Mouse (Mus musculus) neural tube, embryonic 15.5 days (tissue): Measurements from ENCODE around the gene Cxcl12. TPM values are rescaled to one million over a fixed set of nuclear protein-coding genes. Genes with fewer than 3 reads are reported as not detected.

Experiments used
- ATAC-seq: fragments of 200-750 bp; cut with Nextera tagmentation; 2 replicates; pipeline ENCODE4 v1.8.0; 2017; ENCODE audit warnings: mild to moderate bottlenecking, moderate TSS enrichment, moderate library complexity; ENCODE audit not compliant: low FRiP score
- H3K27ac ChIP-seq: fragments of 300-500 bp; sonication (generic); replicated peaks from 2 replicates; pipeline ENCODE4 v1.5.1; 2015; ENCODE audit warnings: mild to moderate bottlenecking, inconsistent platforms
- H3K27me3 ChIP-seq: fragments of 300-500 bp; sonication (generic); replicated peaks from 2 replicates; pipeline ENCODE4 v1.6.1; 2015; ENCODE audit warnings: inconsistent platforms
- H3K36me3 ChIP-seq: fragments of 300-500 bp; sonication (generic); 2 replicates; pipeline ENCODE4 v1.6.1; 2015; ENCODE audit warnings: inconsistent platforms
- H3K4me1 ChIP-seq: fragments of 300-500 bp; sonication (generic); 2 replicates; pipeline ENCODE4 v1.6.1; 2015; ENCODE audit warnings: inconsistent platforms
- H3K4me2 ChIP-seq: fragments of 300-500 bp; sonication (generic); 2 replicates; pipeline ENCODE4 v1.6.1; 2015; ENCODE audit warnings: inconsistent platforms, mild to moderate bottlenecking, moderate library complexity
- H3K4me3 ChIP-seq: fragments of 300-500 bp; sonication (generic); replicated peaks from 2 replicates; pipeline ENCODE4 v1.5.1; 2015; ENCODE audit warnings: mild to moderate bottlenecking, inconsistent platforms
- H3K9ac ChIP-seq: fragments of 300-500 bp; sonication (generic); replicated peaks from 2 replicates; pipeline ENCODE4 v1.6.1; 2015; ENCODE audit warnings: mild to moderate bottlenecking, inconsistent platforms
- H3K9me3 ChIP-seq: fragments of 300-500 bp; sonication (generic); replicated peaks from 2 replicates; pipeline ENCODE4 v1.6.1; 2016; ENCODE audit warnings: inconsistent platforms
- WGBS: fragments of 180-500 bp; shearing (Covaris S2); methylation state at CpG from one replicate; pipeline ENCODE4 v1.1.7; 2015; ENCODE audit warnings: mixed read lengths; 5-methylcytosine and 5-hydroxymethylcytosine counted together
- polyA plus RNA-seq: library from polyadenylated mRNA; unstranded; fragments of >200 nt; fragmentation: Nextera tagmentation; extraction: Ambion mirVana; gene quantifications from 2 replicates; pipeline ENCODE4 v1.2.1, GENCODE M21; 2015

The Cxcl12 gene
- polyA plus RNA-seq, result 38.5 and 90.4 TPM in 2 replicates

DNA sequence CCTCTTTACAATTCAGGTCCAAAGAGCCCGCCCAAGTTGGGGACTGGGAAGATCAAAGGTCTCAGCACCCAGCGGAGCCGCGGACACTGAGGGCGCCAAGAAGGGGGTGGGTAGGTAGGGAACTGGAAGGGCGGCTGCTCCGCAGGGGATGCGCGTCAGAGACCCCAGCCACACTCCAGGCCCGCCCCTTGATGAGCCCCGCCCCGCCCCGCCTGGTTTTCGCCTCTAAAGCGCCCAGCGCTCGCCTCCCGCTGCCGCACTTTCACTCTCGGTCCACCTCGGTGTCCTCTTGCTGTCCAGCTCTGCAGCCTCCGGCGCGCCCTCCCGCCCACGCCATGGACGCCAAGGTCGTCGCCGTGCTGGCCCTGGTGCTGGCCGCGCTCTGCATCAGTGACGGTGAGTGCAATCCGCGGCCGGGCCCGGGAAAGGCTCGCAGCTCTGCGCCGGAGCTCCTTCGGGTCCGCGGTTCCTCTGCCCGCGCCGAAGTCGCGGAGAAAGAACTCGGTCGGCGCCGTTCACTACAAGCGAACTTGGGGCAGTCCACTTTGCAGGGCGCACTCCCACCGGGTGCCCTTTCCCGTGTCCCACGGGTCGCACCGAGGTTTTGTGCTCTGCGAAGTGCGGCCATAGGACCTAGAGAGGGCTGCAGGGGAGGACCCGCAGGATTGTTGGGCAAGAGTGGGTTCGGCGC is at the start of gene Cxcl12:
Cxcl12 (plus strand) TSS at position 215 of the 691 bp plus-strand sequence.
- peaks cover 31% of the 10 kb centered on the region for H3K4me1 ChIP-seq
- peak within 1 kb of the TSS; percentile 81 for H3K4me2 ChIP-seq
- no peaks in the 10 kb centered on the region for H3K9me3 ChIP-seq
- WGBS, result under 1% methylated on average over 62 of the region's 64 CpGs
- no peak within 1 kb of the TSS for H3K27ac ChIP-seq
- peak; percentile 58; the same call in 1 of the 2 replicates for ATAC-seq
- H3K36me3 ChIP-seq, result no peaks in the 10 kb centered on the region
- peaks cover 64% of the 10 kb centered on the region for H3K27me3 ChIP-seq
- peak within 1 kb of the TSS; percentile 53 for H3K4me3 ChIP-seq
- H3K9ac ChIP-seq, result peak within 1 kb of the TSS; percentile 53

DNA sequence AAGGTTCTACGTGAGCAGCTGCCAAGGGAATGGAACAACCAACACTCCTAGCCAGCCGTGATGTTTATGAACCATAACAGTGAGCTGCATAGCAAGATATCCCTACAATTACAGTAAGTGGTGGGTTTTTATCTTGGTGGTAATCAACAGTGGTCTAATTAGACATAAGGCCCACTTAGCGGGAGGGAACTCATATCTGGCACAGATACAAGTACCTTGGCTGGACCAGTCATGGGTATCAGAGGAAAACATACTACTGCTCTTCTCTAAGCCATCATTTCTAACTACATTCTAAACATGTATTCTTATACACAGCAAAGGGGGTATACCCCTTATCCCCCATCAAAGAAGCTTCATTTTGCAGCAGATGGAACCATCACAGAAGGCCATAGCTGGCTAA is 46.3 kb upstream of the Cxcl12 start:
- no peak overlapping the region for H3K27ac ChIP-seq
- 74% methylated on average over 3 of the region's 3 CpGs for WGBS

DNA sequence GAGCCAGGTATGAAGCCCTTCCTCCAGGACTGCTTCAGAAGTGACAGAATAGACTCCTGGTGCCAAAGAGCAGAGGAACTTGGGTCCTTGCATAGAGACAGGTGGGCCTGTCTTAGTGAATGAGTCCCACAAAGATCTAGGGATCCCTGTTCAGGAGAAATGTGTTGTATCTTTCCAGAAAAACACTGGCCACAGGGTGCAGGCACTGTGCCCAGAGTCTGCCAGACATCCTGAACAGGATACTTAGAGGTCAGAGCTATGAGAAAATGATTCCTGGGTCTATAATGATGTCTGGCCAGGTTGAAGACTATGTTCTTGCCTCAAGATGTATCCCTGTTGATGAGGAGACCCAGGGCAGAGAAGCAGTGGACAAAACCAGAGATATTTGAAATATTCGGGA is 42.0 kb upstream of the Cxcl12 start:
- WGBS, result 100% methylated on average over 1 of the region's 1 CpGs
- ATAC-seq, result no peak

More for the DNA sequence above, 46.3 kb upstream of the Cxcl12 start:
- Histone ChIP-seq H3K27me3 (no peaks in the 10 kb centered on the region), H3K4me2 (no peak overlapping the region), H3K4me3 (no peak overlapping the region), H3K36me3 (no peaks in the 10 kb centered on the region), H3K9me3 (no peaks in the 10 kb centered on the region), H3K4me1 (no peaks in the 10 kb centered on the region), H3K9ac (no peak overlapping the region)
- ATAC-seq, result no peak

DNA sequence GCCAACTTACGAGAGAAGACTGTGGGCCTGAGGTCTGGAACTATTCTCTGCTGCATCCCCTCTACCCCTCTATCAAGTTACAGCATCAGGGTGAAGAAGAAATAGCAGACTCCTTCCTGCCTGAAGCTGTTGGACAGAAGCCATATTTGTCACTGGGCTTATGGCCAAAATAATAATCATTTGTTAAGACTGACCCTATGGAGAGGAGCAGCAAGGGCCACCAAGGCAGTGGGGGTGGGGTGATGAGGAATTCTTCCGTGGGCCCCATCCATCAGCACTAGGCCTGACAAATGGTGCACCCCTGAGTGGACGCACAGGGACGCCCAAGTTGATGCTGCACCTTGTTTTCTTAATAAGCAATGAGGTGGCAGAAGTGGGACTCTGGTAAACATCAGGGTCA is 38.9 kb upstream of the Cxcl12 start:
- Histone ChIP-seq H3K36me3 (no peaks in the 10 kb centered on the region), H3K4me1 (peaks cover 12% of the 10 kb centered on the region), H3K9ac (no peak overlapping the region), H3K9me3 (no peaks in the 10 kb centered on the region), H3K27ac (no peak overlapping the region), H3K4me3 (no peak overlapping the region), H3K4me2 (no peak overlapping the region), H3K27me3 (no peaks in the 10 kb centered on the region)
- no peak for ATAC-seq
- 71% methylated on average over 4 of the region's 4 CpGs for WGBS

More for the DNA sequence above, 42.0 kb upstream of the Cxcl12 start:
- Histone ChIP-seq H3K9me3 (no peaks in the 10 kb centered on the region), H3K9ac (no peak overlapping the region), H3K36me3 (no peaks in the 10 kb centered on the region), H3K4me3 (no peak overlapping the region), H3K4me2 (no peak overlapping the region), H3K27me3 (no peaks in the 10 kb centered on the region), H3K4me1 (peaks cover 12% of the 10 kb centered on the region), H3K27ac (no peak overlapping the region)

DNA sequence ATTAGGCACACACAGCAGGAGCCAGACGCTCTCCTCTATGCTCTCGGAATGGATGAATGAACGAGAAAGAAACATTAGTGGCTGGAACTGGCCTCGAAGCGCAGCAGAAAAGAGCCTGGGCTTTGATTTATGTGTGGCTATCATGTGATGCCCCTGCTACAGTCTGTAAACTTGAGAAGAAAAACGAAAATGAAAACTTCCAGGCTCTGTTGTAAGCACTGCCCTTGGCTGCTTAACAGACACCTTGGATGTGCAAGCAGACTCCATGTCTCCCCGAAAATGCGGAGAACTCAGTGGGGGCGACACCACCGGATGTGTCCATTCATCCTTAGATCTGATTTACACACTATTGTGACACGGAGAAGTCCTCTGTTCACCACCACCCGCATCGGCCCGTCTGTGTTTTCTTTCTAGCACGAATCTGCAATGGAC is 37.6 kb upstream of the Cxcl12 start:
- no peaks in the 10 kb centered on the region for H3K36me3 ChIP-seq
- no peak overlapping the region for H3K9ac ChIP-seq
- peak overlapping the region; percentile 2; the same call in 1 of the 2 replicates for H3K4me3 ChIP-seq
- no peak overlapping the region for H3K27ac ChIP-seq
- no peaks in the 10 kb centered on the region for H3K27me3 ChIP-seq
- H3K9me3 ChIP-seq, result no peaks in the 10 kb centered on the region
- peaks cover 12% of the 10 kb centered on the region for H3K4me1 ChIP-seq
- H3K4me2 ChIP-seq, result peak overlapping the region; percentile 49
- WGBS, result 9% methylated on average over 15 of the region's 15 CpGs
- peak; percentile 24; the same call in 1 of the 2 replicates for ATAC-seq

DNA sequence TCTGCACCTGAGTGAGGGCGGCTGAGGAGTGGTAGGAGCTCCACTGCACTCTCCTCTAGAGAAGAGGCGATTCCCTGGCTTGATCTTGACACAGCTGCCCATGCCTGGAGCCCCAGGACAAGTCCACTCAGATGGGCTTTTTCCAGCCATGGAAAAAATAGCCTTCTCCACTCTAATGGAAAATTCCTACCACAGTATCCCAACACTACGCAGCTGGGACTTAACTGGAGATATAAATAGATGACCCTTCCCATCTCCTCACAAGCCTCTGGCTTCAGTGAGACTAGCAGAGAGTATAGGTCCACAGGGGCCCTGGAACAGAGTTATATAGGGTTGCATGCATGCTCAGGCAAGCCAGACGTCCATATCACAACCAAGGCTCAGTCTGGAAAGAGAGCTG is 33.8 kb upstream of the Cxcl12 start:
- no peaks in the 10 kb centered on the region for H3K9me3 ChIP-seq
- H3K27me3 ChIP-seq, result no peaks in the 10 kb centered on the region
- no peak for ATAC-seq

DNA sequence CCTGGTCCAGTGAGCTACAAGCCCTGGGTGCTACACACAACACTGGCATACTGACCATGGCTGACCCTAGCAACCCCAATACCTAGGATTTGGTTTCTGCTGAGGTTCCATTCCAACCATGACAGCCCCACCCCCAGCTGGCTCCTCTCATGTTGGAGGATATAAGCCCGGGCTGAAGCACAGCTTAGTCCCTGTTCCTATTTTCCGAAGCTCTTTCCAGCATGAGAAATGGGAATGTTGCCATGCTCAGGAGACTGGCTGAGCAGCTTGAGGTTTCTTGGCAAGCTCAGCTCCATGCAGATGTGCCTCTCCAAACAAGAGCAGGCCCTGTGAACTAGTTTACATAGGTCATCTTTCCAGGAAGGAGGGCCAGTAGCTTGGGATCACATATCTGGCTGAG is 30.6 kb upstream of the Cxcl12 start:
- no peak overlapping the region for H3K27ac ChIP-seq
- H3K27me3 ChIP-seq, result no peaks in the 10 kb centered on the region
- H3K9ac ChIP-seq, result no peak overlapping the region
- 82% methylated on average over 2 of the region's 2 CpGs for WGBS
- H3K4me1 ChIP-seq, result no peaks in the 10 kb centered on the region
- H3K4me2 ChIP-seq, result no peak overlapping the region
- H3K4me3 ChIP-seq, result no peak overlapping the region
- no peak for ATAC-seq
- H3K36me3 ChIP-seq, result no peaks in the 10 kb centered on the region
- no peaks in the 10 kb centered on the region for H3K9me3 ChIP-seq

More for the DNA sequence above, 33.8 kb upstream of the Cxcl12 start:
- no peak overlapping the region for H3K9ac ChIP-seq
- no peak overlapping the region for H3K4me3 ChIP-seq
- no peak overlapping the region for H3K27ac ChIP-seq
- WGBS, result 88% methylated on average over 4 of the region's 4 CpGs
- H3K4me1 ChIP-seq, result peaks cover 12% of the 10 kb centered on the region
- H3K4me2 ChIP-seq, result no peak overlapping the region
- H3K36me3 ChIP-seq, result no peaks in the 10 kb centered on the region

DNA sequence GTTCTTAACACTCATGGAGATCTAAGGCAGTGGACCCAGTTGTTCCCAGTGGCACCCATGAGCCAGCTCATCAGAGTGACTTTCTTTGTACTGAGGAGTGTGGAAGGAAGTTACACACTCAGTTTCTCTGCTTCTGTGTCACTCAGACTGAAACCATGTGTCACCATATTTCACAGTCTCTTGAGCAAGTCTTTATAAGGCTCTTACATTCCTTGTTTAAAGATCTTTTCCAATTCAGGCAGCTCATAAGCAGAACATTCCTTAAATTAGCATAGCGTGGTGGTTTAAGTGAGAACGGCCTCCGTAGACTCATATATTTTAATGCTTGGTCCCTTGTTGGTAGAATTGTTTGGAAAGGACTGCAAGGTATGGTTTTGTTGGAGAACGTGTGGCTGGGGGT is 27.4 kb upstream of the Cxcl12 start:
- no peak for ATAC-seq
- Histone ChIP-seq H3K27ac (no peak overlapping the region), H3K9me3 (no peaks in the 10 kb centered on the region), H3K9ac (no peak overlapping the region), H3K4me3 (no peak overlapping the region), H3K36me3 (no peaks in the 10 kb centered on the region), H3K4me1 (no peaks in the 10 kb centered on the region), H3K4me2 (no peak overlapping the region), H3K27me3 (no peaks in the 10 kb centered on the region)
- 81% methylated on average over 4 of the region's 4 CpGs for WGBS

DNA sequence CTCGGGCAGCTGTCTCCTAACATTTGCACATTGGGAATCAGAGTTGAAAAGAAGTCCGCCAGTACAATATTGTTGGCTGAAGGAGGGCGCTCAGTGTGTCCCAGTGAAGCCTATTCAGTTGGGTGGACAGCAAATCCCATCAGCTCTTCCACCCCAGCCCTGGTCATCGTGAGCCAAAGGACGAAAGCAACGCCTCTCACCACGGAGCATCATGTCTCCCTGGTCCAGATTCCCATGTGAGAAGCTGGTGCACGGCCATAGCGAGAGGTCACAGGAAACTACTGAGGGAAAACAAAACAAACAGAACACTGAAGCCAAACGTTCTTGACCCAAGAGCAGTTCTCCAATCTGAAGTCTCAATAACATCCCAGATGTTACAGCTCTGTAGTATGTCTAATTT is 21.4 kb upstream of the Cxcl12 start:
- 85% methylated on average over 10 of the region's 10 CpGs for WGBS
- H3K27ac ChIP-seq, result no peak overlapping the region
- no peaks in the 10 kb centered on the region for H3K9me3 ChIP-seq
- H3K36me3 ChIP-seq, result no peaks in the 10 kb centered on the region
- no peaks in the 10 kb centered on the region for H3K27me3 ChIP-seq
- H3K4me3 ChIP-seq, result no peak overlapping the region
- 0 out of 2 replicates have a peak, but pooled peaks cover 6% of the 10 kb centered on the region for H3K4me1 ChIP-seq
- H3K9ac ChIP-seq, result no peak overlapping the region
- no peak for ATAC-seq
- no peak overlapping the region for H3K4me2 ChIP-seq

DNA sequence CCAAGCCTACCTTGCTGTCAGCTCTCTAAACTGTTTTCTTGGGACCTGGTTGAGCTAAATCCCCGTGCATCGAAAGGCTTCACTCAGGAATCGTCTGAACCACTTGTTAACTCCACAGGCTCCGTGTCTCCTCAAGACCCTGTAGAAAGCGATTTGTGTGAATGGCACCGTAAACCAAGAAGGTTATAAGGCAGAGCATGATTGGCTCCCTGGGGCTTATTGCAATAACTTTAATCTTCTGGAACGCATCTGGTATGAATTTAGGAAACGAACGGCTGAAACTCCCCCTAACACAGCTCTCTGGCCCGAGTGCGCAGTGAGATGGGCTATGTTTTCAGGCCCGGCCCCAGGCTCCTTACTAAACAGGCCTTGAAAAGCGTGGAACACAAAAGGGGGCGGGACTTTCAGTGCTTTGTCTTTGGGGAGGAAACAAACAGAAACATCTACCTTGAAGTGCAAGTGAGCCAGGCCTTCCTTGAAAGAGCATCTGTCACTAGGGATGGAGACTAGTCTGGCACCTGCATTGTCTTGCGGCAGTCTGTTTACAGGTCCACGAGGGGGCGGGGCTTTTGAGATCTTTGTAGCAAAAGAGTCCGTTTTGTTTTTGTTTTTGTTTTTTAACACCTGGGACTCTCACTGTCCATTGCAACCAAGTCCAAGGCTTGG is 16.7 kb upstream of the Cxcl12 start:
- Histone ChIP-seq H3K9ac (no peak overlapping the region), H3K9me3 (no peaks in the 10 kb centered on the region), H3K27ac (no peak overlapping the region), H3K4me3 (no peak overlapping the region), H3K4me2 (peak overlapping the region; percentile 21; the same call in 1 of the 2 replicates), H3K4me1 (0 out of 2 replicates have a peak, but pooled peaks cover 9% of the 10 kb centered on the region), H3K36me3 (no peaks in the 10 kb centered on the region), H3K27me3 (no peaks in the 10 kb centered on the region; the same call in 1 of the 2 replicates)
- 9% methylated on average over 18 of the region's 18 CpGs for whole genome bisulfite sequencing
- ATAC-seq, result no peak

DNA sequence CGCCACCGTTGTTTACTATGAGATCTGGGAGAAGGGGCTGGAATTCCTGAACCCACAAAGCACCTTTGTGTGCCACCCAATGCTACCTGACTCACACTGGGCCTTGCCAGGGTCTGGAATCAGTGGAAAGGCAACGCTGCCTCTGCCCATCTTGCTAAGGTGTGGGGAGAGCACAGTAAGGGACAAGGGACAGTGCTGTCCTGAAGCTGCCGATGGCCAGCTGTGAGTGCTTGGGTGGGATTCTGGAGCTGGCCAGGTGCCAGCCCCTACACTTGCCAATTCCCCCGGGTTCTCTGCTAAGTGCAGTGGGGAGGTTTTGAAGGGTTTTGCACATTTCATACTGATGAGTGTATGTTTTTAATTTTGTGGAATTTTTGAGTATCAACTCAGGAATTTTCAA is 15.3 kb upstream of the Cxcl12 start:
- Histone ChIP-seq H3K9me3 (no peaks in the 10 kb centered on the region), H3K36me3 (no peaks in the 10 kb centered on the region), H3K9ac (no peak overlapping the region), H3K4me2 (no peak overlapping the region), H3K4me3 (no peak overlapping the region), H3K27me3 (no peaks in the 10 kb centered on the region; the same call in 1 of the 2 replicates), H3K27ac (no peak overlapping the region), H3K4me1 (0 out of 2 replicates have a peak, but pooled peaks cover 9% of the 10 kb centered on the region)
- WGBS, result 76% methylated on average over 5 of the region's 5 CpGs
- ATAC-seq, result no peak

DNA sequence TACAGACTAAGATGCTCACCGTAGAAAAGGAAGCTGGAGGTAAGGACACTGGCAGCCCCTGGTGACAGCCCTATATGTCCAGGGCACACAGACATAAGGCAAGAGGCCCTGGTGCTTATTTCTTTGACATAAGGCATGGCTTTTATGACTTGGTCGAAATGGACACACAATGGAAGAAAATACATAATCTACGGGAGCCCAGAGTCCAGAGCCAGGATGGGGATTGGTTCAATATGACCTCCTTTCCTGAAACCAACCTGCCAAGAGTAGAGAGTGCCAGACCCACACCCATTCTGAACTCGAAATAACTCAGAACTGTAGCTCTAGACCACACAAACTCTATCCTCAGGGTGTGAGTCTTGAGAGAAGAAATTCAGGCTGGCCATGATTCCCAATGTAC is 11.5 kb upstream of the Cxcl12 start:
- H3K27ac ChIP-seq, result no peak overlapping the region
- H3K9ac ChIP-seq, result no peak overlapping the region
- peaks cover under 1% of the 10 kb centered on the region; the same call in 1 of the 2 replicates for H3K27me3 ChIP-seq
- H3K4me1 ChIP-seq, result peaks cover 13% of the 10 kb centered on the region; the same call in 1 of the 2 replicates
- H3K4me2 ChIP-seq, result no peak overlapping the region
- WGBS, result 86% methylated on average over 4 of the region's 4 CpGs
- no peaks in the 10 kb centered on the region for H3K9me3 ChIP-seq
- no peaks in the 10 kb centered on the region for H3K36me3 ChIP-seq
- H3K4me3 ChIP-seq, result no peak overlapping the region
- ATAC-seq, result no peak
